Mouse (Mus musculus) skeletal muscle tissue, adult 2 months (tissue): ENCODE results near the gene Syndig1l.

ENCODE experiments used
- DNase-seq: peaks from one replicate; pipeline ENCODE4 v3.0.0-alpha.2; 2012; ENCODE audit warnings: low read depth, low spot score

The Syndig1l gene

DNA sequence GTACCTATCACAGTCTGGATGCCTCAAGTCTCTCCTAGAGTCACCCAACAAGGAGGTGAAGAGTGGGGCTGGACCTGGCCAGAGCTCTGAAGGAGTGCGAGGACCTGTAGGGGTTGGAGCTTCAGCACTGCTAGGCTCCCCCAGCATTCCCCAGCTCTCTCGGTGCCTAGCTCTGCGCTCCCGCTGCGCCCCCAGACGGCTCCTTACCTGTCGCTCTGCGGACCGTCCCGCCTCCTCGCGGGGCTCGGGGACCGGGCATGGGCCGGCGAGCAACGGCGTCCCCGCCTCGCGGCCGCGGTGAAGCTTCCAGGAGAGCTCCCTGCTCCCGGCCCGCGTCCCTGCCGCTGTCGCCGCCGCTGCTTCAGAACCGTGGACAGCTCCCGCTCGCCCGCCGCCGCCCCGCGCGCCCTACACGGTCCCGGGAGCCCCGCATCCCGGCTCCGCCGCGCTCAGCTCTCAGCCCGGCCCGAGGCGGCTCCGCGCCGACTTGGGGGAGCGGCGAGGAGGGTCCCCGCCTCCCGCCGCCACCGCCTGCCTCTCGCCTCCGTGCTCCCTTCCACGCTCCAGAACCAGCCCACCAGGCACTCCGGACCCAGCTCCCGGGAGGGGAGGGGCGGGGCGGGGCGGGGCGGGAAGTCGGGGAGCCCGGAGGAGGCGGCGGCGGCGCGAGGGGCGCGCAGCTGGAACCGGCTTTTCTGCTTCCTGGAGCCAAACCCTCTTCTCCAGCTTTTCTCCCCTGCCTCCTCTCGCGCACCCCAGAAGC is at the start of gene Syndig1l:
Syndig1l (minus strand) TSS at position 513 of the 763 bp plus-strand sequence.
- DNase-seq, result no peak

DNA sequence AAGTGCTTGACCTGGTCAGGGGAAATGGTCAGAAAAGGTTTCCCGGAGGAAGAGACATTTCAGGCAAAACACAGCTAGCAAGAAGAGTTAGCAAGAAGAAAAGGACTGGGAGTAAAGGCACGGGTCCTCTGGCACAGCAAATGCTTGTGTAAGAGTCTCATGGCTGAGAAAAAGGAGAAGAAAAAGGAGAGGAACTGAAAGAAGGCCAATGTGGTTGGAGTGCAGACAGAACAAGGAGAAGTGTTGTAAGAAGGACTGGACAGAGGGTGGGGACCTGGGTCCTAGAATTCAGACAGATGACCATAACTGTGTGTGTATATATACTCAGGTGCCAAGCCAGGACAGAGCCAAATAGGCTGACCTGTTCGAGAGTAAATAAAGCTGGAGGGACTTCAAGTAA is 49.5 kb upstream of the Syndig1l start:
- DNase-seq, result peak; percentile 27

DNA sequence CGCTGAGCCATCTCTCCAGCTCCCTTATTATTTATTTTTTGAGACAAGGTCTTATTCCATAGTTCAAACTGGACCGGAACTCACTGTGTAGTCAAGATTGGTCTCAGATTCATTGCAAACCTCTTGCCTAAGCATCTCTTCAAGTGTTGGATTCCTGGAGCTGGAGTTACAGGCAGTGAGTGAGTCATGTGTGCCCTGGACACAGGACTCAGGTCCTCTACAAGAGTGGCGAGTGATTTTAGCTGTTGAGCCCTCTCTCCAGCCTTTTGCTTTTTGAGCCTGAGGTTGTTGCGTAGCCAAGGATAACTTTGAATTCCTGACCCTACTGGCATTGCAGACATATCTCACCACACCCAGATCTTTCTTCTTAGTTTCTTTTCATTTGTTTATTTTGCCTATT is 47.1 kb upstream of the Syndig1l start:
- no peak for DNase-seq

DNA sequence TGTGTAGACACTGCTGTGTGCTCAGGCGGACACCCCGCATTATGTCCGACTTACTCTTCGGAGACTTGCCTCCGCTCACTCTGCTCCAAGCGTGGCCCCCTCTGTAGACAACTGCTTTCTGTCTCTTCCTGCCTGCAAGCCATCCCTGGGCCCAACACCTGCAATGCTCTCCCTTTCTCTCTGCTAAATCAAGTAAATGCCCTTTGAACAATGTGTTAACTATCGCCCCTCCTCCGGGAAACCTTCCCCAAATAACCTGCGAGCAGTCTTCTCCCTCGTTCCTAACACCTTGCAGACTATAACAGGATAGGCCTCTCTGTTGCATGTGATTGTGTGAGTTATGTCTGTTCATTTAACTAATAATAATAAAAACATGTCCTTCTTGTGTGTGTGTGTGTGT is 44.9 kb upstream of the Syndig1l start:
- DNase-seq, result no peak

DNA sequence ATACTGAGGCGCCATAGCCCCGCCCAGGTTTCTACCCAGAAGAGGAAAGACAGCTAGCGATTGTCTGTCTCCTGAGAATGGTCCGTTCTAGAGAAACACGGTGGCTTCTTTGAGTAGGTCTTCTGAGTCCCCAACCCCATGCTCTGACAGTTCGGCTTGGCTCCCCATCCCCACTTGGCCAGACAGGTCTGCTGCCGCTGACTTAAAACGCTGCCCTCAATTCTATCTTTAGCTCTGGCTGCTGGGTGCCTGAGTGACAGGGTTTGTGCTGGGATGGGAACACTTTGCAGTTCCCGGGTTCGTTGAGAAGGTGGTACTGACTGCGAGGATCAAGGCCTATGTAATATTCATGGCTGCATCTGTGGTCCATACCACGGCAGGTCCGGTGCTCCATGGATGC is 34.7 kb upstream of the Syndig1l start:
- no peak for DNase-seq

DNA sequence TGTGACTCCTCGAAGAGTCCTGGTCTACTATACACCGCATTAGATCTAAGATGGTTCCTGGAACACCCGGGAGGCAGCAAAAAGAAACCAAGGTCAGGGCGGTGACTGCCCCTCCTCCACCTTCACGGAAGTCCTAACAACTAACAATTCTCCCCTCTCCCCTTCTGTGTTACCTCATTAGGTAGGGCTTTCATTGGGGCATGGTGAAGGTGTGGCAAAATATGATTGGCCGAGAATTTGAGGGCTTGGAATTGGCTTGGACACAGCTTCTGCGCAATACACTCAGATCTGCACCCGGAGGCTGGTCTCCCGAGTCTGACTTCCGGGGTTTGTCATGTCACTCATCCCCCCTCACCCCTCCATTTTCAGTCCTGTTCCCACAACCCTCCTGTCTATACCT is 29.8 kb upstream of the Syndig1l start:
- DNase-seq, result no peak

DNA sequence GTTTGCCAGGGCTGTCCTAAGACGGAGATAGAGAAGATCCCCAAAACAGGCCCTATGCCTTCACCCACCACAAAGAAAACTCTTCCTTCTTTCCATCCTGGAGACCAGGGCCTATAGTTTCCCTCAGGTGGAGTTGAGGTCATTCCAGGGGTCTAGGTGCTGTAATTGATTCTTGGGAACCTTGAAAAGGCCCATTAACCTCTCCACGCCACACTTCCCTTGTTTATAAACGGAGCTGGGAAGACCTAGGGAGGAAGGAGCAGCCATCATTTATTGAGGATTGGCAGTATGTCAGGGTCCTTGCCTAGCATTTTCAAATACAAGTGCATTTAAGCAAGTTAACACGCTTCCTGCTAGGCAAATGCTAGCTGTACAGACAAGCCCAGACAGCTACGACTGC is 28.8 kb upstream of the Syndig1l start:
- DNase-seq, result no peak

DNA sequence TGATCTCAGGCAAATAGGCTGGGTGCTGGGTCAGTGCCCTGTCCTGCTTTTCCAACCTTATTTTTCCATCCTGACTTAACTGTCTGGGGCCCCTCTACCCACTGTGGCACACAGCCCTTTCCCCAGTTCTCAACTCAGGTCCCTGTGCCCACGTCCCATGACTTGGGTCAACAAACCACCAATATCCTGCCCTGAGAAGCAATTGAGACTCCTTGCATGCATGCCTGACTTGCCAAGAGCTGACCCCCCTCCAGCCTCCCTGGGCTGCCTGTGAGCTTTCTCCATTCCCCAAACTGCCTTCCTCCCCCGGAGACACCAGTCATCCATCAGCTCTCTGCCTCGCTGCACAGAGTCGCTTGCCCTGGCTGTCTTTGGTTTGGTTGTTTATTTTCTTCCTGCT is 28.4 kb upstream of the Syndig1l start:
- DNase-seq, result no peak

DNA sequence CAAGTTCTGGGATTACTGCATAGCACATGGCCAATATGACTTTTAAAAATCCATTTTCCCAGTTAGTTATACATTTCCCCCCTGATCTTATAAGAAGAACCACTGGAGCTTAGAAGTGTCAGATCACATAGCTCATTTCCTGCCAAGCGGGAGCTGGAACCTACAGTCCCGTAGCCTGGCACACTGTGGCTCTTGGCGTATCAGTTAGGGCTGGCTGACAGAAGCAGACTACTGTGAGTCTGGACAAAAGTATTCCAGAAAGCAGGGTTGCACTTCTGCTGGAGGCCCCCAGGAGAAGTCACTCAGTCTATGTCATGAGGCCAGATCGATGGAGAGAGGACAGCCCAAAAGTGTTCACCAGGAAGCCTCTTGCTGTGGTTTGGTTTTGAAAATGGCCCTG is 27.8 kb upstream of the Syndig1l start:
- DNase-seq, result no peak

DNA sequence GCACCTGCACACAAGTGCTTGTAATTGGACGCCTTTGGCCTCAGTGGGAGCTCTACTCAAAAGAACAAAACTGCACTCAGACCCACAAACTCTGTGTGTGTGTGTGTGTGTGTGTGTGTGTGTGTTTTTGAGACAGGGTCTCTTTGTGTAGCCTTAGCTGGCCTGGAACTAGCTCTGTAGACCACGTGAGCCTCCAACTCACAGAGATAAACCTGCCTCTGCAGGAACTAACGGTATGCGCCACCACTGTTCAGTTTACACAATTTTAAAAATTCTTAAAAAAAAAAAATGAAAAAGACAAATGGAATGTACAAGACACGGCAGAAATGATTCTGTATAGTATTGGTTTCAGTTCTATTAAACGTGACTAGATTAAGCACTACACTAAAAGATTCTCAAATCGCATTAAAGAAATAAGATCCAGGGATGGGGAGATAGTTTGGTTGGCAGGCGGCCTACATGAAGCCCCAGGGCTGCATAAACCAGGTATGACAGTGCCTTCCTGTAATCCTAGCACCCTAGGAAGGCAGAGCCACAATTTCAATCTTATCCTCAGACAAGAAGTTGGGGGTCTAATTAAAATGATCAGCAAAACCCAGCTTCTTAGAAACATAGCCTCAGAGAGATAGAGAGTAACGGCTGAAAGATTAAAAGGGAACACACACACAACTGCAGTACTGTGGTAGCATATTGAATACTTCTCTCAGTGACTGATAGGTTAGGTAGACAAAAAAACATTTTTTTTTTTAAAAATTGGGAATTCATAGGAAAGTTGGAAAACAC is 20.0 kb upstream of the Syndig1l start:
- no peak for DNase-seq

DNA sequence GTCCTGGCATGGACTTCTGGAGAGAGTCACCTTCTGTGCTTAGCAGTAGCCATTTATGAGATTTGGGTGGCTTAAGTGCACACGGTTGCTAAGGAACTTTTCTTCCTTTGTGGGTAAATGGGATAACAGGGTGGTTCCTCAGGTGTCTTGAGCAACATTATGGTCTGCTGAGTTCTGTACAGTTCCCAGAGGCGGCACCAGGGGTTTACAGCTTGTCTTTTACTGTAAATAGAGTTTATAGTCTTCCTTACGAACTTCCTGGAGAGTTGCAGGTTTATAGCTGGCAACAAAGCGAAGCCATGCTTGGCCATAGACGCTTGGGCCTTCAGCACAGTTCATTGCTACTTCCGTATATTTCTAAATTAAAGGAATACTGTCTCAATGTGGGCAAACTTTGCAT is 15.9 kb upstream of the Syndig1l start:
- no peak for DNase-seq

DNA sequence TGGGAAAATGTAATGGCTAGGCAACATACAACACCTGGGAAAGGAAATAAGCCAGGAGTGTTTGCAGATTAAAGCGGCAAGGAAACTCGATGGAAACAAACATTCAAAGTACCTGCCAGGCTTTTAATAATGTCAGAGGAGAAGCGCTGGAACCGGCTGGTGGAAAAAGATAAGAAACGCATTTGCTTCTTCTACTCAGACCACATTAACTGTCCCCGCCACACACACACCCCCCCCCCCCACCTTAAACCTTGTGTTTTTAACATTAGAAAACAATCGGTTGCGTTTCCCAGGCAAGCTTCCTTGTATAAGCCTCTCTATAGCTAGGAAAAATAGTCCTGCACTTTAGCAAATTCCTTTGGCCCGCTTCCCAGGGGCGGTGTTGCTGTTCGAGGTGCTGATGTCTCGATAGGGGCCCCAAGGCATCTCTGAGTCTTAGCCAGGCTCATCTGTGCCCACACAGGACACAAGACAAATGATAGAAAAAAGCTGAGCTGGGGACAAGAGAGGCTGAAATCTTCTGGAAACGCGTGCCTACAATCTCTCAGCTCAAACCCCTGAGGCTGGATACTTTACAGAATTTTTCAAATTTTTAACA is 11.3 kb upstream of the Syndig1l start:
- DNase-seq, result no peak

DNA sequence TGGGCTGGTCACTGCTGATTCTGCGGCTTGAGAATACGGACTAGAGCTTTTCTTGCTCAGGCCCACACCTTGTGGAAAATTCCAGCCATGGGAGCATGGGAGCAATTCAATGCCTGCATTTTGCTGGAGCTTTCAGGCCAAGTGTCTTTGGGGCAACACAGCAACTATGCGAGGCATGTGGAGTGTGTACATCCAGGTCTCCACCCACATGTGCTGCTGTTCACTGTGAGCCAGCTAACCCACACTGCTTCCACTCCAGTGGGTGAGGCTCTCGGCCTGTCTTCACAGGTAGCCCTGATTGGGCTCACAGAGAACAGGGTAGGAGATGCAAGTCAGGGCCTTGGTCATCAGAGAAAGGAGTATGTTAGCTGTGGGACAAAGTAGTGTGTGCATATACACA is 9.2 kb upstream of the Syndig1l start:
- DNase-seq, result no peak

DNA sequence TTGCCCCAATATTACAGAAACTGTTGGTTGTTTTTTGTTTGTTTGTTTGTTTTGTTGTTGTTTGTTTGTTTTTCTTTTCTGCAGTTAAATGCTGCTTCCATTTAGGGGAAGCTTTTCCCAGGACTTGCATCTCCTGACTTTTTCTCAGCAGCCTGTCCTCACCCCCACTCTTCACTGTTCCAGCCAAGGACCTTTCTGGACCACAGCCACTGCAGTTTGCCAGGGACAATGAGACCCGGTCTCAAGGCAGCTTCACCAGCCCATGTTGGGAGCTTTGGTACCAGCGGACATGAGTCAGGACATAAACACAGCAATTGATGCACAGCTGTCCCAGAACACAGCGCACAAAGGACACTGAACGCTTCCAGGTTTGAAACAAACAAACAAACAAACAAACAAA is 8.3 kb upstream of the Syndig1l start:
- DNase-seq, result no peak

DNA sequence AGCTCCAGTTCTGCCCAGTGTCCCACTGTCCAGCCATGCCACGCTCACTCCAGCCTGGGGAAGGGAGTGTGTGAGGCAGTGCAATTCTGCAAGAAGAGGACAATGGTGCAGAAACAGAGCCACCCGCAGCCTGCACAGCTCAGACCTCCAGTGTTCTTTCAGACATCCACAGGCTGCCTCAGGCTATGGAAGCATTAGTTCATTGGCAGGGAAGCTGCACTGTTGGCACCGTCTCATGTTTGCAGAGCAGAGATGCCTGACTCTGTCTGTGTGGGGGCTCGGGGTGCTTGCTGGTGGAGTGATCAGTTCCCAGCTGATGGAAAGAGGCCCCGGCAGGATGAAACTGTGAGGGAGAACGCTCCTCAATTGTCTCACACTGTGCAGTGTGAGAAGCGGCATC is 4.0 kb upstream of the Syndig1l start:
- no peak for DNase-seq

DNA sequence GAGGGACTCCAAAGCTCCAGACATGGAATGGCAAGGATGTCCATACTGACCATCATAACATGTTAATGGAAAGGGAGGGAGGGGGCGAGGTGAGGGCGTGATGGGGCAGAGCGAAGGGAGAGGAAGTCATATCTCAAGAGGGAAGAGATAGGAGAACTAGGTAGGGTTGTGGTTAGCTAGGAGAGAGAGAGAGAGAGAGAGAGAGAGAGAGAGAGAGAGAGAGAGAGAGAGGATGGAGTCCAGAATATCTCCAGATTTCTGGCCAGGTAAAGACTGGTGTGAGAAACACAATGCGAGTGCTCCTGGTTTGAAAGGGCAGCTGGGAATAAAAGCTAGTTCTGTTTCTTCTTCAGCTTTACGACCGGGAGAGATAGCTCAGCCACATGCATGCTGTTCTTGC is 6.5 kb downstream of the Syndig1l start:
- DNase-seq, result no peak

DNA sequence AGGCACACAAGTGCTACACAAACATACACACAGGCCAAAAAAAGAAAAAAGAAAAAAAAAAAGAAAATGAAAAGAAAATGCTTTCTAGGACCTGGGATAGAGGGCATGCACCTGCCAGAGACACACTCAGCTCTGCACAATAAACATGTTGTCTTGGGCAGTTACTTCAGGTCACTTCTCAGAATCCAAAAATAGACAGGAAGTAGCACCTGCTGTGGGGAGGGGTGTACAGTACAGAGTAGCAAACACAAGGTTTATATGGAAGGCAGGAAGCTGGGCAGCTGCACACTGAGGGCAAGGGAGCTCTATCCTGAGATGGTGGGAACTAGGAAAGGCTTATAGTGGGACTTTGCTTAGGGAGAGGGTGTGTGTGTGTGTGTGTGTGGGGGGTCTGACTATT is 7.3 kb downstream of the Syndig1l start:
- no peak for DNase-seq

DNA sequence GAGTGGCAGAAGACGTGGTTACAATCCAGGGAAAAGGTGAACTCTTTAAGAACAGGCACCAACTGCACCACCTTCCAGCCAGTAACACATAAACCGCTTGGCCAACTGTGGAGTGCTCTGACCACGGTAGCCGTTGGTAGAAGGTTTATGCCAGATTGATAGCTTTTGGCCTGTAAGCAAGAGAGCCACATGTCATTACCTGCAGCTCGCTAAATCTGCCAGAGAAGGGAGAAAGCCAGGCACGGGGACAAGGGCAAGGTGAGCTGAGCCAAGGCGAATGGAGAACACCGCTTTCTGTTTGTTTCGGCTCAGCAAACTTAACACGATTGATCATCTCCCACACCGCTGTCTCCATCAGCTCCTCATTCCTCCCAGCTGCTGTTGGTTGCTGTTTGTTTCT is 9.6 kb downstream of the Syndig1l start:
- DNase-seq, result no peak

DNA sequence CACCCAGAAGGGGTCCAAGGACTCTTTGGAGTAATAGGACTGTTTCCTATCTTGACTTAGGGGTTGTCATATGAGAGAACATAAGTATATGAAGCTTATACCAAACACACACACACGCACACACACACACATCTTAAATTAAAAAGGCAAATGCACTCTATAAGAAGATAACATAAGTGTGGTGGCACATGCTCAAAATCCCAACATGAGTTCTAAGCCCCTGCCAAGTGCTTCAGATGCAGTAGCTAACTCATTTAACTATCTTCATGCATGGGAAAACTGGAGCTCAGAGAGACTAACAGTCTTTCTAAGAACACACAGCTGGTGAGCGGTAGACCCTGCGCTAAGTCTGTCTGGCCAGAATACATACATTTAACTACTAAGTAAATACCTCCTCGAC is 11.1 kb downstream of the Syndig1l start:
- no peak for DNase-seq

DNA sequence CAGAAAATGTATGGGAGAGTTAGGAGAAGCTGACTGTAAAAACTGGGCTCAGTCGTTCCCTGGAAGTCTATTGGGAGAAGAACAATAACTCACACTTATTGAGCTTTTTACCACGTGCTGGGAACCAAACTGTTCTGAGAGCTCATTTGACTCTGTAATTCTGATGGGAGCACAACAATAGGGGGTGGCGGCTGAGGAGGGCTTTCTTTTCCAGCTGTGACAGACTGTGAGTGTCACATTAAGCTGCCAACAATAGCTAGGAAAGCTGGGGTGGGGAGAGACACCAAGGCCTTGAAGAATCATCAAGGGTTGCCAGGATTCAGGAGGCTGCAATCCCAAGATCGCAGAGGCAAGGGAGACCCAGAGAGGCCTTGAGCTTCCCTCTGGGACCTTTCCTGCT is 12.5 kb downstream of the Syndig1l start:
- DNase-seq, result no peak

DNA sequence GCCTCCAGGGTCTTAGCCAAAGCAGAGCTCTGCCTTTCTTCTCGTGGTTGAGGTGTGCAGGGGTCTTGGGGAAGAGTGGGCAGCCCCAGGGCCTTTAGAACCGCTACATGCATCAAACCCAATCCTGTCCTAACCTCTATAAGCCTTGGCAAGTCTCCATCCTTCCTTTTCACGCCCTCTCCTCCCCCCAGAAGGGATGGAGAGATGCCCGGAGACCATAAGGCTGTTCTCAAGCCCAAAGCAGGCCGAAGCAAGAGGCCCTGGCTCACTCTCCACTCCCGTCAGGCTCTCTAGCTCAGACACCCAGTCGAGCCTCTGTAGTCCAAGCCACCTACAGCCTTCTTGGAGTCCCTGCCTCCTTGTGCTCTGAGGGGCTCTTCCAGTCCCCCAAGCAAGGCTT is 14.1 kb downstream of the Syndig1l start:
- DNase-seq, result no peak

DNA sequence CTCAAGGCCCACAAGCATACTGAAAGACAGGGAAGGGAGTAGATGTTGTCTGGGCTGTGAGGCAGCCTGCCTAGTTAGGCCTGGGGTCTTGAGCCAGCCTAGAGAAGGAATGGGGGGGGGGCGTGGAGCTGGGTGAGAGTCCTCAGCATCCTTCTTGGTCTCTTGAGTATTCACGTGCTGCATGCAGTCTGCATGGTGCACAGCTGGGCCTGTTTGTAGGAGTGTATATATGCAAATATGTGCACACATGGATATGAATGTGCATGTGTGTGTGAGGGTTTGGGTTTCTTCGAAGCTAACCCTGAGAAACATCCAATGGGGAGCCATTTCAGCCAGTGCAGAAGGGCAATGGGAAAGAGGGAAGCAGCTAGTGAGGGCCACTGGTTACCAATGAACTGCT is 22.6 kb downstream of the Syndig1l start:
- DNase-seq, result no peak
